Mouse (Mus musculus) kidney, adult 2 months (tissue): ENCODE results near the gene Ankrd12. TPM values are rescaled to one million over a fixed set of nuclear protein-coding genes. Genes with fewer than 3 reads are reported as not detected.

Experiments
- DNase-seq: peaks from one replicate; pipeline ENCODE4 v3.0.0; 2021
- H3K27ac ChIP-seq: fragments of 200-500 bp; 2 replicates; pipeline ENCODE4 v1.5.1; 2012; ENCODE audit warnings: low read depth, low read length, control low read depth, inconsistent platforms; ENCODE audit not compliant: insufficient read depth
- H3K27me3 ChIP-seq: fragments of 200-500 bp; replicated peaks from 2 replicates; pipeline ENCODE4 v1.6.1; 2012; ENCODE audit warnings: mild to moderate bottlenecking, moderate library complexity, low read length, inconsistent platforms; ENCODE audit not compliant: control insufficient read depth, insufficient read depth
- H3K36me3 ChIP-seq: fragments of 200-500 bp; 2 replicates; pipeline ENCODE4 v1.6.1; 2012; ENCODE audit warnings: mild to moderate bottlenecking, moderate library complexity, low read length, inconsistent platforms; ENCODE audit not compliant: control insufficient read depth, insufficient read depth
- H3K4me1 ChIP-seq: fragments of 200-500 bp; 2 replicates; pipeline ENCODE4 v1.6.1; 2011; ENCODE audit warnings: low read length; ENCODE audit not compliant: control insufficient read depth, insufficient read depth
- H3K4me3 ChIP-seq: fragments of 200-500 bp; 2 replicates; pipeline ENCODE4 v1.5.1; 2011; ENCODE audit warnings: mild to moderate bottlenecking, low read depth, low read length, control low read depth; ENCODE audit not compliant: insufficient read depth
- CTCF ChIP-seq: fragments of 200-500 bp; conservative IDR thresholded peaks from 2 replicates; pipeline ENCODE4 v1.5.1; 2011; ENCODE audit warnings: low read depth, mild to moderate bottlenecking, control low read depth, low read length, moderate library complexity, mixed read lengths; ENCODE audit not compliant: insufficient read depth, insufficient read length
- POLR2A ChIP-seq: fragments of 200-500 bp; IDR thresholded peaks from one replicate; pipeline ENCODE4 v1.6.1; 2011; ENCODE audit warnings: low read depth, low read length, control low read depth
- WGBS: fragments of 180-500 bp; shearing (Covaris S2); methylation state at CpG from one replicate; pipeline ENCODE4 v1.1.7; 2018; 5-methylcytosine and 5-hydroxymethylcytosine counted together
- polyA plus RNA-seq: library from polyadenylated mRNA; depleted of rRNA; stranded (reverse); fragments of >200 nt; gene quantifications from 2 replicates; pipeline ENCODE4 v1.2.3, GENCODE M21; 2012; rRNA removed

Ankrd12 gene
- polyA plus RNA-seq, 1 experiment = 3.6 TPM

GRCm38 (mm10) chr17:65916135-65916668 lies 160.7 kb downstream of the Ankrd12 start:
- DNase-seq = peak; percentile 90
- TF ChIP-seq CTCF (no peak), POLR2A (no peak)
- no peaks in the 10 kb centered on the region for H3K4me1 ChIP-seq
- H3K27ac ChIP-seq = peak overlapping the region; percentile 28; the same call in 1 of the 2 replicates
- H3K4me3 ChIP-seq = no peak overlapping the region
- H3K36me3 ChIP-seq = no peaks in the 10 kb centered on the region
- 15% methylated on average over 8 of the region's 8 CpGs for WGBS
- H3K27me3 ChIP-seq = no peaks in the 10 kb centered on the region

Other genes starting within 250 kb of the Ankrd12 start
- gene Ralbp1, start 191.3 kb downstream of the Ankrd12 start, polyA plus RNA-seq = 29.8 and 30.7 TPM in 2 replicates
- 53.3 and 59.5 TPM in 2 replicates for gene Twsg1, start 125.9 kb downstream of the Ankrd12 start, polyA plus RNA-seq
- gene Ndufv2, start 24.5 kb upstream of the Ankrd12 start, polyA plus RNA-seq = 117 and 159 TPM in 2 replicates
- gene Washc1, start 34.5 kb upstream of the Ankrd12 start, polyA plus RNA-seq = 37.1 and 41.6 TPM in 2 replicates
- 2.0 and 2.4 TPM in 2 replicates for gene Ddx11, start 46.4 kb upstream of the Ankrd12 start, polyA plus RNA-seq